Mouse (Mus musculus): ENCODE measurements around the gene Hcst. TPM values are rescaled to one million over a fixed set of nuclear protein-coding genes. Genes with fewer than 3 reads are reported as not detected.
A peak's percentile ranks its signal among the peaks of the same experiment; 100 is the strongest.

Hcst gene
- total RNA-seq, 2 experiments from 2014 or later = 2.6 TPM; not detected in 1

- intact Hi-C loops (cut with DNase I) = no loop called here
- no peak for DNase-seq (ENCODE audit: low spot score in 2 of 2)
These were observed 17.2 kb upstream of the Hcst start for GRCm38 (mm10) chr7:30436879-30437278.

GRCm38 (mm10) chr7:30435156-30435555 is 15.5 kb upstream of the Hcst start:
- DNase-seq (ENCODE audit: low spot score in 2 of 2) = no peak
- intact Hi-C loops (cut with DNase I) = no loop called here

- intact Hi-C loops (cut with DNase I) = loop anchor here (5.0 kb wide), 1 partner anchor 87 kb away; no protein-coding TSS in a partner anchor
These were observed 15.0 kb upstream of the Hcst start for GRCm38 (mm10) chr7:30434701-30435100.

GRCm38 (mm10) chr7:30434238-30434637 is 14.6 kb upstream of the Hcst start:
- DNase-seq (ENCODE audit: low spot score in 2 of 2) = no peak
- intact Hi-C loops (cut with DNase I) = loop anchor here (5.0 kb wide), 1 partner anchor 87 kb away; no protein-coding TSS in a partner anchor

More at GRCm38 (mm10) chr7:30434701-30435100, 15.0 kb upstream of the Hcst start:
- no peak for DNase-seq (ENCODE audit: low spot score in 2 of 2)

- intact Hi-C loops (cut with DNase I) = loop anchor here (2.0 to 5.0 kb wide), 2 partner anchors 59 to 84 kb away; no protein-coding TSS in a partner anchor
- DNase-seq (ENCODE audit: low spot score in 2 of 2) = peak; percentile 91 to 93
These were observed 12.1 kb upstream of the Hcst start for GRCm38 (mm10) chr7:30431793-30432192.

- intact Hi-C loops (cut with DNase I) = loop anchor here (2.0 to 5.0 kb wide), 2 partner anchors 57 to 83 kb away; no protein-coding TSS in a partner anchor
- no peak for DNase-seq (ENCODE audit: low spot score in 2 of 2)
These were observed 10.5 kb upstream of the Hcst start for GRCm38 (mm10) chr7:30430191-30430590.

- intact Hi-C loops (cut with DNase I) = no loop called here
- DNase-seq (ENCODE audit: low spot score in 2 of 2) = no peak
These were observed 9.7 kb upstream of the Hcst start for GRCm38 (mm10) chr7:30429327-30429726.

- peak in 1 of 2 experiments; percentile 59 for DNase-seq (ENCODE audit: low spot score in 2 of 2)
- intact Hi-C loops (cut with DNase I) = no loop called here
These were observed 3.5 kb upstream of the Hcst start for GRCm38 (mm10) chr7:30423071-30423641.

GRCm38 (mm10) chr7:30422560-30422959 is 2.9 kb upstream of the Hcst start:
- no peak for DNase-seq (ENCODE audit: low spot score in 2 of 2)
- intact Hi-C loops (cut with DNase I) = no loop called here

- peak; percentile 93 to 96 for DNase-seq (ENCODE audit: low spot score in 2 of 2)
- intact Hi-C loops (cut with DNase I) = no loop called here
These were observed 2.3 kb upstream of the Hcst start for GRCm38 (mm10) chr7:30421890-30422435.

- peak in 1 of 2 experiments; percentile 59 for DNase-seq (ENCODE audit: low spot score in 2 of 2)
- intact Hi-C loops (cut with DNase I) = no loop called here
These were observed 1.7 kb upstream of the Hcst start, which contains the start of gene Nfkbid for GRCm38 (mm10) chr7:30421175-30421889. TSS of gene Nfkbid (plus strand) at chr7:30421732.

- intact Hi-C loops (cut with DNase I) = no loop called here
- no peak for DNase-seq (ENCODE audit: low spot score in 2 of 2)
These were observed 1.0 kb upstream of the Hcst start for GRCm38 (mm10) chr7:30420673-30421072.

- intact Hi-C loops (cut with DNase I) = no loop called here
- DNase-seq (ENCODE audit: low spot score in 2 of 2) = no peak
These were observed 1.8 kb downstream of the Hcst start for GRCm38 (mm10) chr7:30417856-30418255.

GRCm38 (mm10) chr7:30413596-30413995 is 6.1 kb downstream of the Hcst start, which contains the start of gene Tyrobp:
TSS of gene Tyrobp (plus strand) at chr7:30413760.
- DNase-seq (ENCODE audit: low spot score in 2 of 2) = no peak
- intact Hi-C loops (cut with DNase I) = no loop called here

- intact Hi-C loops (cut with DNase I) = no loop called here
- DNase-seq (ENCODE audit: low spot score in 2 of 2) = no peak
These were observed 6.9 kb downstream of the Hcst start for GRCm38 (mm10) chr7:30412735-30413147.

GRCm38 (mm10) chr7:30411023-30411422 is 8.6 kb downstream of the Hcst start:
- intact Hi-C loops (cut with DNase I) = no loop called here

GRCm38 (mm10) chr7:30409789-30410188 is 9.9 kb downstream of the Hcst start:
- DNase-seq (ENCODE audit: low spot score in 2 of 2) = no peak
- intact Hi-C loops (cut with DNase I) = no loop called here

More at GRCm38 (mm10) chr7:30411023-30411422, 8.6 kb downstream of the Hcst start:
- DNase-seq (ENCODE audit: low spot score in 2 of 2) = no peak

GRCm38 (mm10) chr7:30408639-30409038 is 11.0 kb downstream of the Hcst start:
- intact Hi-C loops (cut with DNase I) = no loop called here
- DNase-seq (ENCODE audit: low spot score in 2 of 2) = no peak

GRCm38 (mm10) chr7:30402343-30402742 is 17.3 kb downstream of the Hcst start:
- intact Hi-C loops (cut with DNase I) = no loop called here
- DNase-seq (ENCODE audit: low spot score in 2 of 2) = no peak

- no peak for DNase-seq (ENCODE audit: low spot score in 2 of 2)
- intact Hi-C loops (cut with DNase I) = no loop called here
These were observed 20.0 kb downstream of the Hcst start for GRCm38 (mm10) chr7:30399671-30400070.

Data from left cerebral cortex, postnatal 14 days (tissue).